Mouse (Mus musculus) erythroblast, embryonic 14.5 days (primary cell): ENCODE data around the gene Psmb2. TPM values are rescaled to one million over a fixed set of nuclear protein-coding genes. Genes with fewer than 3 reads are reported as not detected.
A peak's percentile ranks its signal among the peaks of the same experiment; 100 is the strongest.

Experiments
- H3K27me3 ChIP-seq: 2 replicates; pipeline ENCODE4 v1.6.1; 2012; ENCODE audit warnings: inconsistent platforms; ENCODE audit not compliant: control insufficient read depth
- H3K36me3 ChIP-seq: 2 replicates; pipeline ENCODE4 v1.6.1; 2012; ENCODE audit warnings: mild to moderate bottlenecking, inconsistent platforms; ENCODE audit not compliant: control insufficient read depth
- H3K4me1 ChIP-seq: 2 replicates; pipeline ENCODE4 v1.6.1; 2012; ENCODE audit warnings: inconsistent platforms; ENCODE audit not compliant: control insufficient read depth
- H3K4me3 ChIP-seq: replicated peaks from 2 replicates; pipeline ENCODE3; 2012; ENCODE audit warnings: moderate library complexity, mild to moderate bottlenecking, inconsistent platforms
- H3K9me3 ChIP-seq: 2 replicates; pipeline ENCODE4 v1.6.1; 2012; ENCODE audit warnings: low read length, inconsistent platforms, mixed read lengths; ENCODE audit not compliant: control insufficient read depth
- GATA1 ChIP-seq: IDR thresholded peaks from 2 replicates; pipeline ENCODE4 v1.6.1; 2012; ENCODE audit warnings: low read length, inconsistent platforms, mixed read lengths
- TAL1 ChIP-seq: IDR thresholded peaks from 3 replicates; pipeline ENCODE4 v1.6.1; 2012; ENCODE audit warnings: low read length, inconsistent platforms, mixed read lengths
- polyA plus RNA-seq: library from polyadenylated mRNA; stranded (reverse); fragments of >175 nt; gene quantifications from 2 replicates; pipeline ENCODE4 v1.2.3, GENCODE M21; 2012

Gene Psmb2
- polyA plus RNA-seq, 1 experiment: 11.1 TPM

GRCm38 (mm10) chr4:126647996-126648910, 29.2 kb upstream of the Psmb2 start:
- TF ChIP-seq TAL1 (no peak), GATA1 (no peak)
- no peaks in the 10 kb centered on the region for H3K4me1 ChIP-seq
- no peak overlapping the region for H3K4me3 ChIP-seq
- H3K27me3 ChIP-seq: no peaks in the 10 kb centered on the region; the same call in 1 of the 2 replicates
- no peaks in the 10 kb centered on the region for H3K9me3 ChIP-seq
- no peaks in the 10 kb centered on the region for H3K36me3 ChIP-seq

DNA sequence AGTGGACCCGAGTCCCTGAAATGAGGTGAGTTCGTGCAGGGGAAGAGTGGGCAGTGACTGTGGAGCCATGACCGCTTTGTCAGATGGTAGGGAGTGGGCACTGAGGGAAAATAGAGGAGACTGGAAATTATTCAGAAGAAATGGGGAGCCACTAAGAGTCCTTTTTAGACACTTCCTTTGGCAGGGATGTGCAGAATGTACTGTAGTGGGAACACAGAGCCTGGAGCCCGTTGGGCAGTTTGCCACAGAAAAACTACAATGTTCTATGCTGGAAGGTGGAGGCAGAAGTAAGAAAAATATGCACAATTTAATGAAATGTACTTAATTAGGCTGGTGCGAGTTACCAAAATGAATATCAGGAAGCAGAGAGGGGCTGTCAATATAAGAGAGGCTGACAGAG, 24.3 kb upstream of the Psmb2 start:
- no peaks in the 10 kb centered on the region for H3K9me3 ChIP-seq
- no peaks in the 10 kb centered on the region for H3K36me3 ChIP-seq
- no peak overlapping the region for H3K4me3 ChIP-seq
- no peaks in the 10 kb centered on the region for H3K4me1 ChIP-seq
- no peak for TF ChIP-seq GATA1
- no peak for TF ChIP-seq TAL1
- peaks cover 9% of the 10 kb centered on the region for H3K27me3 ChIP-seq

- TF ChIP-seq GATA1: no peak
- no peak for TF ChIP-seq TAL1
- H3K27me3 ChIP-seq: peaks cover 9% of the 10 kb centered on the region
- no peak overlapping the region for H3K4me3 ChIP-seq
- H3K9me3 ChIP-seq: no peaks in the 10 kb centered on the region
- H3K36me3 ChIP-seq: no peaks in the 10 kb centered on the region
- H3K4me1 ChIP-seq: no peaks in the 10 kb centered on the region
Observed at GRCm38 (mm10) chr4:126655356-126655755, 22.1 kb upstream of the Psmb2 start.

- Histone ChIP-seq H3K9me3 (no peaks in the 10 kb centered on the region), H3K27me3 (peaks cover 2% of the 10 kb centered on the region; the same call in 1 of the 2 replicates), H3K36me3 (no peaks in the 10 kb centered on the region), H3K4me1 (no peaks in the 10 kb centered on the region), H3K4me3 (no peak overlapping the region)
- TF ChIP-seq TAL1: no peak
- no peak for TF ChIP-seq GATA1
Observed at GRCm38 (mm10) chr4:126661249-126661648, 16.2 kb upstream of the Psmb2 start.

GRCm38 (mm10) chr4:126667075-126667474, 10.4 kb upstream of the Psmb2 start:
- Histone ChIP-seq H3K36me3 (no peaks in the 10 kb centered on the region), H3K4me3 (no peak overlapping the region), H3K4me1 (no peaks in the 10 kb centered on the region), H3K27me3 (no peaks in the 10 kb centered on the region; the same call in 1 of the 2 replicates), H3K9me3 (no peaks in the 10 kb centered on the region)
- no peak for TF ChIP-seq TAL1
- TF ChIP-seq GATA1: no peak

DNA sequence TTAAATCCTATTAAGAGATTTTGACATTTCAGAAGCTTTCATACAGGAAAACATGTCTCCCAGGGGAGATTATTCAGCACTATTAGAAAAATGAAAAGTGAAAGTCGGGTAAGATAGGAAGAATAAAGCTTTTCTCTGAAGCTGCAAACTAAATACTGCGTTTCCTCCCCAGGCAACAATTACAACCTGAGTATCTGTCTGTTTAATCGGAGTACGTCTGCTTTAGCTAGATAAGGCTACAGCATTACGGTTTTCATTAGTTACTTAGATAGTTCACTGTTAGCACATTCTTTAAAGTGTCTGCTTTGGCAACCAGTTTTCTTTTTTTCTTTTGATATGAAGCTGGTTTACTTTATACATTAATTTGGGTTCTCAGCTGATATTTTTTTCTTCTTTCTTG, 4.9 kb downstream of the Psmb2 start:
- TF ChIP-seq GATA1 (peak; percentile 30; the same call in 1 of the 2 replicates), TAL1 (0 out of 3 replicates have a peak, but pooled peaks have one; percentile 36)
- peaks cover 53% of the 10 kb centered on the region for H3K36me3 ChIP-seq
- peak overlapping the region; percentile 36 for H3K4me3 ChIP-seq
- H3K27me3 ChIP-seq: no peaks in the 10 kb centered on the region
- peaks cover 57% of the 10 kb centered on the region for H3K4me1 ChIP-seq
- no peaks in the 10 kb centered on the region for H3K9me3 ChIP-seq

DNA sequence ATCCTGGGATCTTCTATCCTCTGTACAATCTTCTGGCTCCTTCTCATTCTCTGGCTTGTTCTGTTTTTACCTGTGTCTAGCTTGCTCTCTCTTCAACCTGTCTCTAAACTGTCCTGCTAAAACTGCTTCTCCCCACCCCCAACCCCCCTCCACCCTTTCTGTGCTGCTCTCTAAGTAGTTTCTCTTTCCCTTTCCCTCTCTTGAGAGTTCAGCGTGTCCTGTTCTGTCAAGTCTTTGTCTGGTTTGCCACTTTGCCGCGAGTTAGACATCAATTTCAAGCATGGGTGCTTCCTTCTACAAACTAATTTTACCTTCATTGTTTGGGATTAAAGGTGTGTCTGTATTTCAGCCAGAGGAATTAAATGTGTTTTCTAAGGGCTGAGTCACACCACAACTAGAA, 5.7 kb downstream of the Psmb2 start:
- Histone ChIP-seq H3K4me3 (peak overlapping the region; percentile 31), H3K9me3 (no peaks in the 10 kb centered on the region), H3K27me3 (no peaks in the 10 kb centered on the region), H3K36me3 (peaks cover 61% of the 10 kb centered on the region), H3K4me1 (peaks cover 52% of the 10 kb centered on the region)
- TF ChIP-seq GATA1 (no peak), TAL1 (no peak)

- TF ChIP-seq TAL1 (no peak), GATA1 (no peak)
- no peaks in the 10 kb centered on the region for H3K9me3 ChIP-seq
- peaks cover 87% of the 10 kb centered on the region for H3K36me3 ChIP-seq
- H3K4me3 ChIP-seq: no peak overlapping the region
- no peaks in the 10 kb centered on the region for H3K4me1 ChIP-seq
- H3K27me3 ChIP-seq: no peaks in the 10 kb centered on the region
Observed at GRCm38 (mm10) chr4:126689457-126689856, 12.0 kb downstream of the Psmb2 start.

- H3K4me1 ChIP-seq: no peaks in the 10 kb centered on the region
- no peak overlapping the region for H3K4me3 ChIP-seq
- TF ChIP-seq GATA1 (no peak), TAL1 (no peak)
- no peaks in the 10 kb centered on the region for H3K9me3 ChIP-seq
- H3K36me3 ChIP-seq: peaks cover 78% of the 10 kb centered on the region
- H3K27me3 ChIP-seq: no peaks in the 10 kb centered on the region
Observed at GRCm38 (mm10) chr4:126693021-126693420, 15.6 kb downstream of the Psmb2 start.
